Mouse (Mus musculus) c-Kit-negative CD71-positive TER-119-positive erythroid progenitor cells, embryonic 14.5 days (primary cell): ENCODE data around the gene Scand1.
A peak's percentile ranks its signal among the peaks of the same experiment; 100 is the strongest.

Source experiments
- DNase-seq: peaks from one replicate; pipeline ENCODE4 v3.0.0-alpha.2; 2013; ENCODE audit warnings: low read depth, low spot score

The Scand1 gene

DNA sequence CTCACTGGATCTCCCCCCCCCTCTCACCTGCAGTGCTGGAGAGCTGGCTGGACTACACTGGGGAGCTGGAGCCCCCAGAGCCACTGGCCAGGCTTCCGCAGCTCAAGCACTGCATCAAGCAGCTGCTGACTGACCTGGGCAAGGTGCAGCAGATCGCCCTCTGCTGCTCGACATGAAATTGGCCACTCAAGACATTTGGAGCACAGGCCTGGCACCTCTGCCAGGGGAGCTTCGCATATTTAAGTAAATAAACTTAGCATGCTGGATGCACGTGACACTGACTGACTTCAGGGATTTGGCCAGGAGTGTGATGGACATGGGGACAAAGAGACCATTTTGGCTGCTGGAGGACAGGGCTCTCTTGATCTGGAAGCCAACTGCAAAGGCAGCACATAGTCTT is 5.2 kb downstream of the Scand1 start:
- DNase-seq, result no peak

DNA sequence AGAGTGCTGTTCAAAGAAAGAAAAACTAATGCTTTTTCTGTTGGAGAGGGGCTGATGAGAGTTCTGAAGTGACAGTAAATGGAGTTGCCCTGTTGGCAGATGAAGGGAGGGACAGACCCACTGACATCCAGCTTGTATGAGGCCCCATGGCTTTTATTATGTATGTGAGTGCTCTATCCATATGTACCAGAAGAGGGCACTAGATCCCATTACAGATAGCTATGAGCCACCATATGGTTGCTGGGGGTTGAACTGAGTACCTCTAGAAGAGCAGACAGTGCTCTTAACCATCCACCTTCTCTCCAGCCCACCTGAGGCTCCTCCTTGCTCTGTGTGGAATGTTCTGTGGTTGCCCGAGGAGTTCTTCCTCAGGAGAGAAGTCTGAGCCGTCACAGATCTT is 6.7 kb downstream of the Scand1 start:
- DNase-seq, result no peak

DNA sequence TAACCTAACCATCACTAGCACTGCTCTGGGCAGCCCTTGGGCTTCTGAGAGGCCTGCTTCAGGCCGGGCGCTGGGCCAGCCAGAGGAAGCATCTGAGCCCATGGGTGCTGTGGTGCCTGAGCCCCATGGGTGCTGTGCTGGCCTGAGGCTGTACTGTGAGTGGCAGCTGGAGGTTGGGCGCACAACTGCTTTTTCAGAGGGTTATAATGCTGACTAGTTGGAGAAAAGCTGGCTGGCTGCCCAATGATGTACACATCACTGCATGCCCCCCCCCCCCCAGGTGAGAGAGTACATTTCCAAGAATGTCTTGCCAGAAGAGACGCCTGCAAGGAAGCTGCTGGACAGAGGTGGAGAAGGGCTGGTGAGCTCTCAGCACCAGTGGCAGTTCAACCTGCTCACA is 8.2 kb downstream of the Scand1 start:
- no peak for DNase-seq

DNA sequence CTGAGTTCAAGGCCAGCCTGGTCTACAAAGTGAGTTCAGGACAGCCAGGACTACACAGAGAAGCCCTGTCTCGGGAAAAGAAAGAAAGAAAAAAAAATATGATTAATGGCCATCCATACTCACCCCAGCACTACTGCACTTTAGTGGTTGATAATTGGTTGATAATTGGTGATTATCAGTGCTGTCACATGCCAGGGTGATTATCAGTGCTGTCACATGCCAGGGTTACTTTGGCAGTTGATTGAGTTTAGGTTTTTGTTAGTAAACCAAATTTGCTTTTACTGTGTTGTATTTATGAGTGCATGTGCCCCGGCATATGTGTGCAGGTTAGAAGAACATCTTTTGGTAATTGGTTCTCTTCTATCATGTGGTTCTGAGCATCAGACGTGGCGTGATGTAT is 10.4 kb downstream of the Scand1 start:
- no peak for DNase-seq

DNA sequence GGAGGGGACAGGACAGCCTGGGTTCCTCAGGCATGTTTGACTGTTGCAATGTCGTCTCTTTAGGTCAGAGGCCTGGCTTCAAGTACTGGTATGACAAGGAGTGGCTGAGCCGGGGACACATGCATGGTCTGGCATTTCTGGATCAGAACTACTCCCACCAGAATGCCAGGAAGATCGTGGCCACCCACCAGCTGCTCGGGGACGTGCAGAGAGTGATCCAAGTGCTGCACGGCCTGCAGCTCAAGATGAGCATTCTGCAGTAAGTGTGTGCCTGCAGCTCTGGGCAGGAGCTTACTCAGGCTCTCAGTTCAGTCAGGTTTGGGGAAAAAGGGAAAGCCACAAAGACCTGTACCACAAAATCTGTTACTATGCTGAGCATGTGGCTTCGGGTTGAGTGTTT is 14.0 kb downstream of the Scand1 start:
- DNase-seq, result no peak

DNA sequence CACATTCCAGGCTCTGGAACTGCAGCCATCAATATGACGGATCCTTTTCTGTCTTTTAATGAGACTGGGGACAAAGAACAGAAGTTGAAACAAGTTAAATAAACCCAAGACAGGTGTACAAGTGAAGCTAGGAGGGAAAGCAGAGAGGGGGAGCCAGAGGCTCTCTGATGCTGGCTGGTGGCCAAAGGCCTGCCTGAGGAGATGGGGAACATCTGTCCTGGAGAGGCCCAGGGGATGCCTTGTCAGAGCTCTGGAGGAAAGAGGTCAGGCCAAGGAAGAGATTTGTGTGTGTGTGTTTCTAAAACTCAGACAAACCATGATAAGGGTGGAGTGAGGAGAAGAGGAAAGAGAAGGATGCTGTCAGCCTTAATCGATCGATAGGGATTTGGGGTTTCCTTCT is 14.9 kb downstream of the Scand1 start:
- DNase-seq, result no peak

DNA sequence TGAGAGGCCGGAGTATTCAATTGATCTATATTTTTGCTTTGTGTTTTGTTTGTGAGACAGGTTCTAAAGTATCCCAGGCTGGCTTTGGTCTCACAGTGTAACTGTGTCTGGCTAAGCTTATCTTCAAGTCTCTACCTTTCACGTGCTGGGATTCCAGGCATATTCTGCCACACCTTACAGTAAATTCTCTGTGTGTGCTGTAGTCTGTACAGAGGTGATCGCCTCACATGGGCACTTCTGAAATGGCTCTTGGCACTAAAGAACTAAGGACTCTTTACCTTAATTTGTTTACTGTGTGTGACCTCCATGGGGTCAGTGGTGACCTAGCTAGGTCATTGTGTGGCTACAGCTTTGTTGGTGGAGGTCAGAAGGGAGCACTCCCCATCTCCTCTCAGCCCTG is 16.3 kb downstream of the Scand1 start:
- no peak for DNase-seq

DNA sequence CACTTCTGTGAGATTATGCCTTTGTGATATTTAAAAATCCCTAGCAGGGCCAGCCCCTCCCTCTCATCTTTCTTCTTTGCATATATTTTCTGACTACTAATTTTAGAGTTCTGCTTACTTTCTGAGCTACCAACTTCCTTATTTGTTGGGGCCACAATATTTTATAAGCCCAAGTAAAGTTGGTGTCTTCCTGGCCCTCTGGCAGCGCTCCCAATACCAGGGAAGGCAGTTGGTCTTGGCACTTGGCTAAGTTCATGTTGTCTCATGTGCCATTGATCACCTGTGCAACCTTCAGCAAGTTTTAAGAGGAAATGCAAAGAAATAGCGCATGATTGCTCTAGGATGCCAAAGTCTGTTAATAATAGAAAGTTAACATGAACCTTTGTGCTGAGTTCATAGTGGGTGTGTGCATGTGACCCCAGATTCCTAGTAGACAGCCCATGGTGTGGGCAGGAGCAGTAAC is 16.9 kb downstream of the Scand1 start:
- DNase-seq, result no peak

DNA sequence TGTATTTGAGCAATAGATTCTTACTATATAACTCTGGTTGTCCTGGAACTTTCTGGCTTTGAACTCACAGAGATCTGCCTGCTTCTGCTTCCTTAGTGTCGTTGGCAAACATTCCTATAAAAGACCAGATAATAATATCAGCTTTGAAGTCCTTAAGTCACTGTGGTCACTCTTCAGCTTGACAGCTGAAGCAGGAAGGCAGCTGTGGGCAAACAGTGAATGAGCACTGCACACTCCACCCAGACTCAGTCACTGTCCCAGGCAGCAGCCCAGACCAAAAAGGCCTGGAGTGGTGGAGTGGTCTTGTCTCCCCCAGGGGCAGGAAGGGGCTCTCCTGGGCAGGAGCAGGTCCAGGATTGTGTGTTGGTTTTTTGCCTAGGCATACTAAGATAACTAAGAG is 20.5 kb downstream of the Scand1 start:
- DNase-seq, result no peak

DNA sequence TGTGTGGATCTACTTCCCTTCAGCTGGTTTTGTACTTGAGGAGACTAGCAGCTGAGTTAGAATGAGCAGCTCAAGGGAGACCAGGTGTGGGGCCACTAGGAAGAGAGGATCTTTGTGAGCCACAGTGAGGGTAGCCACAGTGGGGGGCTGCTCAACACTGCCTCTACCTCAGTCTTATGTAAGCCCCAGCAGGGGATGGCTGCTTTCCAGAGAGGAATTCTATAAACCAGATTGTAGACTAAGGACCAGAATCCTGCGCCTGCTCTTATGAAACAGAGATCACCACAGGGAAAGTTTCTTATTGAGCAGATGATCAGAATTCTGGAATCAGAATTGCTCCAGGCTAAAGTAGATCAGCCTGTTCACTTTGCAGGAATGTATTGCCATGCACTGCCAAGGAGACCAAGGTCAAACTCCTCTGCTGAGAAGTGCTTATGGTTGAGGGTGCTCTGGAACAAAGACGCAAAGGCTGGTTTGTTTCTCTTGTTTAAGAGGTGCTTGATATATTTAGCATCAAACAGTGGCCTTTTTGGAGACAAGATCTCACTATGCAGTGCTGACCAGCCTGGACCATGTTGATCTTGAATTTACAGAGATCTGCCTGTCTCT is 22.8 kb downstream of the Scand1 start:
- no peak for DNase-seq

DNA sequence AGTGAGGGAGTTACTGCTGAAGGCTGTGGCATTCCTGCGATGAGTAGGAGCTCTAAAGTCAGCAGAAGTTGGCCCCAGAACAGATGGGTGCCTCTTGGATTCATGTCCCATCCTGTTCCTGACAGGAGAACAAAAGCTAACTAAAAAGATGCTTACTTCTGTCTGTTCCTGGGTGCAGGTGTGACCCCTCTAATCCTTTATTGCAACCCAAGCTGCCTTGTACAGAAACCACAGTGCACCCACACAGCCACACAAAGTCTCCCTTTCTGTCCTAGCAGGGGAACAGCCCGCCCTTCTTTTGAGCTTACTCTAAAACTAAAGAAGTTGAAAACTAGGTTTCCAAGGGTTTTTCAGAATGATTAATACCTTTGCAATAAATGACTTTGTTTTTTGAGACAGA is 24.3 kb downstream of the Scand1 start:
- DNase-seq, result no peak

DNA sequence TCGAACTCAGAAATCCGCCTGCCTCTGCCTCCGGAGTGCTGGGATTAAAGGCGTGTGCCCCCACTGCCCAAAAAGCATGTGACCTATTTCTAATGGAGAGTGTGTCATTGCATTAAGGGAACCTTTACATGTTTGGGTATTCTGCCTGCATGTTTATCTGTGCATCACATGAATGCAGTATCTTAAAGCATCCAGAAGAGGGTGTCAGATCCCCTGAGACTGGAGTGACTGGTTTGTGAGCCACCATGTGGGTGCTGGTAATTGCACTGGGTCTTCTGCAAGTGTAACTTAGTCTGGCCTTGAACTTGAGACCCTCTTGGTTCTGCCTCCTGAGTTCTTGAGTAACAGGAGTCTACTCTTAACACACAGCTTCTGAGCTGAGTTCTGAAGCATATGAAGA is 25.8 kb downstream of the Scand1 start:
- no peak for DNase-seq

DNA sequence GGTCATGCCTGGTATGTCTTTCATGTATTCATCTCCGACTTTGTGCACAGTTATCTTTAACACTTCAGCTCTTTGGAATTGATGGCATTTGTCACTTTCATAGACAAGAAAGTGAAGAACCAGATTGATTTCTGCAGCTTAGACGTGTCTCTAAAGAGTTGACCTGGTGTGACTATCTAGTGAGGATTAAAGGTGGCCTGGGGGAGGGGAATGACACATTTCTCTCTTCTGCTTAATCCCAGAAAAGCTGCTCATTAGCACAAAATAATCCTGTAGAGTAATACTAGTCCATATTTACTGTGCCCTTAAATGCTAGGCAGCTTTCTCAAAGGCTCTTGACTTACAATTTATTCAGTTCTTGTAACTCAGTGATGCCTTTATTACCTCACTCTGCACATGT is 27.3 kb downstream of the Scand1 start:
- DNase-seq, result no peak

DNA sequence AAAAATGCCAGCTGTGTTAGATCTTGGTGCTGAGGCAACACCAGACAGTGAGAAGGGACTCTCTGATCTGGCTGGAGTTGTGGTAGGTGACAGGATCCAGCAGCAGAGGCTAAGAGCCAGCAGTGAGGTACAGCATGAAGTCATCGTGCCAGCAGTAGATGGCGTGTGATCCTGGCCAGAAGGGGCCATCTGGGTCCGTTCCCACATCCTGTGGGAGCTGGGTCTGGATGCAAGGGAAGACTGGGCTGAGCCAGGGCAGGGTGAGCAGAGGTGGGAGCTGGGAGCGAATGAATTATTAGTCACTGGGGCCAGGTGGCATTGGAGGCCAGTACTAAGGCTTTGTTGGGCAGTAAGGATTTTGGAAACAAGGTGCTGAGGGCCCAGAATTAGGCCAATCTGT is 31.3 kb downstream of the Scand1 start:
- DNase-seq, result no peak

DNA sequence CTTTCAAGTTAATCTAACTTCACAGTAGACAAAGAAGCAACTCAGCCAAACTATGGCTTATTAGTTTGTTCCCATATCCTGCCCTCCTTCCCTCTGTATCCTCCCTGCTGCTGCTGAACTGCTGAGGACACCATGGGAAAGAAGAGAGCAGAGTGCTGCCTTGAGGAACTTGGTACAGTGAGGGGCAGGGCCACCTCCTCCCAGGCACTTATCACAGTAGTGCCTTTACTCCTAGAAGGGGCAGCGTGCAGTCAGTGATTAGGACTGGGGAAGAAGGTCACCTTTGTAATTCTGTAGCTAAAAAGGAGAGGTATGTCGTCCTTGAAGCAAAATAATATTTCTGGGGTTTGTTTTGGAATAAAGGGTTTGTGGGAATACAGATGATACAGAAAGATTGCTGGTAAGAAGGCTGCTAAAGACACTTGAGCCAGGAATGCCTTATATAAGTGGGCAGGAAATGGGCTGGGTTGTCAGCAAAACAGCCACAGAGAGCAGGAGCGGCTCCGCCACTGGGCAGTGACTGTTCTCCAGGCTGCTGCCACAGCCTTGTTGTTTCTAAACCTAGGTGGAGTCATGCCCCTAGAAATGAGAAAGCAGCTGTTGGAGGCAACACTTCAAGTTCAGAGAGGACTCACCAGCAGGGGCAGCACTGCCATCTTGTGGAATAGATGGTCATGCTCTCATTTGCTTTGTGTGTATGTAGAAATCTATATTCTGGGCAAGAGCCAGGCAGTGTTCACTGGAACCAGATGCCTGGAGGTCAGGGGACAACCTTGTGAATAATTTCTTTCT is 34.1 kb downstream of the Scand1 start:
- DNase-seq, result peak; percentile 42

DNA sequence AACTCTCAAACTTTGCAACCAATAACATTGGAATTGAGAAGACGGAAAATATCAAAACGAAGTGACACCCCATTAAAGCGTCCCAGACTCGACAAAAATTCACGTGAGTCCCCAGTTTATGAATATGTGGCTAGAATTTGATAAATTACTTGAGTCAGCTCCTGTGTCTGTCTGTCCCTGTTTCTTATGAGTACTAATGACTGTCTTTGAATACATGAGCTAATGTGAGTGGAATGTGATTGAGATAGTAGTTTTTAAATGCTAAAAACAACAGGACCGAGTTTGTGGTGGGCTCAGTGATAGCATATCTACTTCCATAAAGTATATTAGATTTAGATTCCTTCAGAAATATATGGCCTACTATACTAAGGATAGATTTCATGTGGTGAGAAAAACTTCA is 40.0 kb downstream of the Scand1 start:
- DNase-seq, result no peak

DNA sequence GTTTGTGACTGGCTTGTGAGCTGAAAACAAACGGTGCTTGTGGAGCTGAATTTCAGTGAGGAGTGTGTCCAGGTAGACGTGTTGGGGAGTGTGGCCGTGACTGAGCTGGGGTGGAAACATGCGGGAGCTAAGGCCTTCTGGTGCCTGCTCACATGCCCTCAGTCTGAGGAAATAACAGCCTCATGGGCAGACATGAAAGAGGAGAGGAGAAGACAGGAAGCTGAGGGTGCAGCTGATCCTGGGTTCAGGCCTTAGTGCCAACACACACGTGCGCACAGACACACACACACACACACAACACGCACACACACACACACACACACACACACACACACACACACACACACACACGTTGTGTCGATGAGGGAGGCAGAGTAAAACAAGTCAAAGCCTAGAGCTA is 44.9 kb downstream of the Scand1 start:
- DNase-seq, result no peak

DNA sequence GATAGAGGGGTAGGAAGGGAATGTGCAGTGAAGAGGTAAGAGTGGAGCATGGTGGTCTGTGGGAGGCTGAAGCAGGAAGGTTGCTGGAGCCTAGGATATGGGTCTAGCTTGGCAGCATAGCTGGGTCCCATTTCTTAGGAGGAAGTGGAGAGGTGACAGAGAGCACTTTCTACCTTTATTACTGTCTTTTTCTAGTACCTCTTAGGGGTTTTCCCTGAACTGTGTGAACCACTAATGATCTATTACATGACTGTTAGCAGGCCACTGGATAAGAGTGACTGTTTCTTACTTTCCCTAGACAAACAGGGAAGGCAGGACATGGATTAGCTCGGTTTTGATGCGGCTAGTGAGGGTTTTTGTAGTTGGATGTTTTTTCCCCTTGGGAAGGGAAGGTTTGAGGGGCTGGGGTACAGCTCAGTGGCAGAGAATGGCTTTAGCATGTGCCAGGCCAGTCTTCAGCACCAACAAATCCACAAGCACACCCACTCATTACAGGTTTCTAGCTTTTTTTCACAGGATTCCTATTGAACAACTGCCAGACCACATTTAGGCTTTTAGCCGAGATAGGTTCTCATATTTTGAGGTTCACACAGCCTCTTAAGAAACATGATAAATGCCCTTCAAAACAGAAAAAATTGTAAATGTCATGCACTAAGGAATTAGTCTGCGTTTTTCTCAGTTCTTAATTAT is 49.2 kb downstream of the Scand1 start:
- DNase-seq, result no peak
